Comparison of ENCODE assay signal across 31 mouse cellular contexts in genomic region chr11:70638293-70638692, GRCm38 (mm10). TPM values are rescaled to one million over a fixed set of nuclear protein-coding genes. Genes with fewer than 3 reads are reported as not detected.
DNase-seq lines count a peak whose midpoint lies in the region; ATAC-seq lines count a peak whose summit lies in the region.
"Had no signal": no experiment of that assay in that cellular context is flagged by ENCODE, and none has a peak within 500 bp of the region (broad histone marks: within the 10 kb centered on the region; RNA-seq: fewer than 3 reads in every experiment).

No protein-coding gene starts in this region.

- WGBS in heart, embryonic 13.5 days, result 66% methylated on average over 1 of the region's 1 CpGs
- WGBS in liver, embryonic 11.5 days, result 57% methylated on average over 1 of the region's 1 CpGs
- 37% methylated on average over 1 of the region's 1 CpGs for WGBS in liver, embryonic 12.5 days (ENCODE audit: insufficient replicate concordance)

- no peaks in the 10 kb centered on the region for H3K9me3 ChIP-seq in heart, embryonic 13.5 days
- no peaks in the 10 kb centered on the region for H3K9me3 ChIP-seq in liver, embryonic 11.5 days (ENCODE audit: control insufficient read depth, low read length)
- no peaks in the 10 kb centered on the region for H3K9me3 ChIP-seq in liver, embryonic 12.5 days (replicated peaks)
- H3K9me3 ChIP-seq: forebrain, embryonic 10.5 days; hindbrain, embryonic 13.5 days; limb, embryonic 12.5 days; midbrain, embryonic 15.5 days; neural tube, embryonic 13.5 days had no signal

- DNase-seq in heart, postnatal 10 days, result no peak
- DNase-seq in liver, embryonic 11.5 days (ENCODE audit: low spot score), result no peak
- DNase-seq in liver (no peak), adipocyte (ENCODE audit: low spot score) (no peak)
- DNase-seq: adrenal gland, postnatal 10 days; B cell, adult 2 months; cerebellum, adult 8-10 months; cerebellum, postnatal 36 days; embryo, embryonic 11 days; gastrocnemius, postnatal 14 days; kidney, adult 18-20 months; lung, adult 2 months; lung, postnatal 14 days; retina, postnatal 1 day; right cerebral cortex, postnatal 25 days; spleen, adult 18-20 months had no signal

- H3K27me3 ChIP-seq in heart, embryonic 13.5 days (replicated peaks), result no peaks in the 10 kb centered on the region
- H3K27me3 ChIP-seq in liver, embryonic 11.5 days (replicated peaks; ENCODE audit: control insufficient read depth, insufficient read depth, low read length), result no peaks in the 10 kb centered on the region
- H3K27me3 ChIP-seq in liver, embryonic 12.5 days (replicated peaks), result no peaks in the 10 kb centered on the region
- H3K27me3 ChIP-seq: CH12.LX; limb, embryonic 12.5 days; midbrain, embryonic 15.5 days; neural tube, embryonic 13.5 days had no signal

- peaks cover 7% of the 10 kb centered on the region for H3K36me3 ChIP-seq in heart, embryonic 13.5 days
- H3K36me3 ChIP-seq in liver, embryonic 11.5 days (ENCODE audit: control insufficient read depth, insufficient read depth, low read length), result peaks cover 4% of the 10 kb centered on the region; the same call in 1 of the 2 replicates
- H3K36me3 ChIP-seq in liver, embryonic 12.5 days, result peaks cover 7% of the 10 kb centered on the region

- intact Hi-C loops in heart, postnatal 10 days (cut with DNase I), result no loop called here

- ATAC-seq in heart, embryonic 13.5 days (ENCODE audit: extremely low read depth, insufficient number of reproducible peaks, low FRiP score, low TSS enrichment), result no peak
- ATAC-seq in liver, embryonic 11.5 days (replicated peaks; ENCODE audit: low FRiP score), result no peak
- ATAC-seq in liver, embryonic 12.5 days, result no peak
- 0 out of 2 replicates have a peak, but pooled peaks have one; percentile 17 for ATAC-seq in megakaryocyte-erythroid progenitor cell, adult 5-6 weeks (replicated peaks; ENCODE audit: low FRiP score, low TSS enrichment, poor library complexity, severe bottlenecking)
- ATAC-seq: activated CD4-positive, CD25-positive, alpha-beta regulatory T cell, adult 4 months; forebrain, embryonic 16.5 days; midbrain, embryonic 15.5 days had no signal

- no peak overlapping the region; the same call in 1 of the 2 replicates for H3K9ac ChIP-seq in heart, embryonic 13.5 days
- peak overlapping the region; percentile 47 for H3K9ac ChIP-seq in liver, embryonic 11.5 days (ENCODE audit: low read depth, low read length)
- H3K9ac ChIP-seq in liver, embryonic 12.5 days, result peak overlapping the region; percentile 63
- H3K9ac ChIP-seq: hindbrain, embryonic 13.5 days; limb, embryonic 12.5 days; midbrain, embryonic 15.5 days; neural tube, embryonic 13.5 days had no signal

- H3K27ac ChIP-seq in heart, embryonic 13.5 days (replicated peaks), result peak overlapping the region; percentile 77
- peak overlapping the region; percentile 82 for H3K27ac ChIP-seq in liver, embryonic 11.5 days (ENCODE audit: low read depth, low read length)
- H3K27ac ChIP-seq in liver, embryonic 12.5 days, result peak overlapping the region; percentile 92
- H3K27ac ChIP-seq: forebrain, embryonic 10.5 days; hindbrain, embryonic 13.5 days; kidney, postnatal 0 days; limb, embryonic 12.5 days; midbrain, embryonic 15.5 days; neural tube, embryonic 13.5 days had no signal

- H3K4me3 ChIP-seq in heart, embryonic 13.5 days, result no peak overlapping the region
- H3K4me3 ChIP-seq in liver, embryonic 11.5 days (ENCODE audit: low read depth, low read length), result peak overlapping the region; percentile 23; the same call in 1 of the 2 replicates
- peak overlapping the region; percentile 35 for H3K4me3 ChIP-seq in liver, embryonic 12.5 days
- H3K4me3 ChIP-seq: forebrain, embryonic 10.5 days; hindbrain, embryonic 13.5 days; limb, embryonic 12.5 days; midbrain, embryonic 15.5 days; myocyte; neural tube, embryonic 13.5 days had no signal

- H3K4me2 ChIP-seq in heart, embryonic 13.5 days, result peak overlapping the region; percentile 43; the same call in 1 of the 2 replicates
- H3K4me2 ChIP-seq in liver, embryonic 11.5 days, result peak overlapping the region; percentile 52
- peak overlapping the region; percentile 67 for H3K4me2 ChIP-seq in liver, embryonic 12.5 days
- H3K4me2 ChIP-seq: hindbrain, embryonic 13.5 days; limb, embryonic 12.5 days; midbrain, embryonic 15.5 days; neural tube, embryonic 13.5 days had no signal

- H3K4me1 ChIP-seq in heart, embryonic 13.5 days, result peaks cover 19% of the 10 kb centered on the region
- peaks cover 34% of the 10 kb centered on the region for H3K4me1 ChIP-seq in liver, embryonic 11.5 days (replicated peaks; ENCODE audit: control insufficient read depth, insufficient read depth, low read length)
- H3K4me1 ChIP-seq in liver, embryonic 12.5 days, result peaks cover 53% of the 10 kb centered on the region
- H3K4me1 ChIP-seq: forebrain, embryonic 10.5 days; hindbrain, embryonic 13.5 days; limb, embryonic 12.5 days; midbrain, embryonic 15.5 days; neural tube, embryonic 13.5 days had no signal

RNA-seq across cellular contexts. Expression of gene Gp1ba, which starts 0.6 kb away (rescaled TPM):
- polyA plus RNA-seq in heart, embryonic 13.5 days (2015; fragmentation: Nextera tagmentation; extraction: Ambion mirVana), result 0.86 and 1.0 TPM in 2 replicates
- total RNA-seq in heart, postnatal 10 days (2021), result under 1 TPM; 0.17 to 0.43 TPM
- polyA plus RNA-seq in liver, embryonic 11.5 days (2014; fragmentation: Nextera tagmentation; extraction: Ambion mirVana), result 15.3 and 16.4 TPM in 2 replicates
- 5.5 and 5.6 TPM in 2 replicates for polyA plus RNA-seq in liver, embryonic 12.5 days (2016; fragmentation: Nextera tagmentation; extraction: Ambion mirVana)
- 3.6 and 10.4 TPM in 2 replicates for total RNA-seq in megakaryocyte-erythroid progenitor cell, adult 5-6 weeks (2014; fragmentation: Nextera tagmentation)
- 0.50 and 0.85 TPM in 2 replicates for total RNA-seq in megakaryocyte-erythroid progenitor cell, adult 5-6 weeks (2017)
- total RNA-seq: layer of hippocampus, adult 18-20 months; left cerebral cortex, postnatal 14 days had no signal

RNA-seq across cellular contexts. Expression of gene Rnf167, which starts 8.7 kb away (rescaled TPM):
- polyA plus RNA-seq in heart, embryonic 13.5 days (2015; fragmentation: Nextera tagmentation; extraction: Ambion mirVana), result 66.3 and 73.8 TPM in 2 replicates
- total RNA-seq in heart, postnatal 10 days (2021), result 10 to 100 TPM; 50.2 to 50.4 TPM
- 113 and 114 TPM in 2 replicates for polyA plus RNA-seq in liver, embryonic 11.5 days (2014; fragmentation: Nextera tagmentation; extraction: Ambion mirVana)
- polyA plus RNA-seq in liver, embryonic 12.5 days (2016; fragmentation: Nextera tagmentation; extraction: Ambion mirVana), result 73.6 and 86.1 TPM in 2 replicates
- total RNA-seq in megakaryocyte-erythroid progenitor cell, adult 5-6 weeks (2014; fragmentation: Nextera tagmentation), result 92.8 and 95.5 TPM in 2 replicates
- 42.3 and 53.4 TPM in 2 replicates for total RNA-seq in megakaryocyte-erythroid progenitor cell, adult 5-6 weeks (2017)

RNA-seq across cellular contexts. Expression of gene Slc25a11, which starts 9.0 kb away (rescaled TPM):
- 234 and 262 TPM in 2 replicates for polyA plus RNA-seq in heart, embryonic 13.5 days (2015; fragmentation: Nextera tagmentation; extraction: Ambion mirVana)
- total RNA-seq in heart, postnatal 10 days (2021), result 100 to 1,000 TPM; 378 to 381 TPM
- polyA plus RNA-seq in liver, embryonic 11.5 days (2014; fragmentation: Nextera tagmentation; extraction: Ambion mirVana), result 115 and 126 TPM in 2 replicates
- 77.3 and 83.3 TPM in 2 replicates for polyA plus RNA-seq in liver, embryonic 12.5 days (2016; fragmentation: Nextera tagmentation; extraction: Ambion mirVana)
- 62.3 and 63.1 TPM in 2 replicates for total RNA-seq in megakaryocyte-erythroid progenitor cell, adult 5-6 weeks (2014; fragmentation: Nextera tagmentation)
- 33.1 and 36.2 TPM in 2 replicates for total RNA-seq in megakaryocyte-erythroid progenitor cell, adult 5-6 weeks (2017)

RNA-seq across cellular contexts. Expression of gene Pfn1, which starts 16.2 kb away (rescaled TPM):
- polyA plus RNA-seq in heart, embryonic 13.5 days (2015; fragmentation: Nextera tagmentation; extraction: Ambion mirVana), result 1,587 and 1,588 TPM in 2 replicates
- total RNA-seq in heart, postnatal 10 days (2021), result 100 to 1,000 TPM; 456 to 499 TPM
- polyA plus RNA-seq in liver, embryonic 11.5 days (2014; fragmentation: Nextera tagmentation; extraction: Ambion mirVana), result 2,285 and 2,367 TPM in 2 replicates
- polyA plus RNA-seq in liver, embryonic 12.5 days (2016; fragmentation: Nextera tagmentation; extraction: Ambion mirVana), result 1,519 and 1,532 TPM in 2 replicates
- 1,236 and 1,373 TPM in 2 replicates for total RNA-seq in megakaryocyte-erythroid progenitor cell, adult 5-6 weeks (2014; fragmentation: Nextera tagmentation)
- 377 and 675 TPM in 2 replicates for total RNA-seq in megakaryocyte-erythroid progenitor cell, adult 5-6 weeks (2017)

RNA-seq across cellular contexts. Expression of gene Eno3, which starts 18.7 kb away (rescaled TPM):
- 273 and 322 TPM in 2 replicates for polyA plus RNA-seq in heart, embryonic 13.5 days (2015; fragmentation: Nextera tagmentation; extraction: Ambion mirVana)
- total RNA-seq in heart, postnatal 10 days (2021), result 1,000 to 10,000 TPM; 1,599 to 1,711 TPM
- polyA plus RNA-seq in liver, embryonic 11.5 days (2014; fragmentation: Nextera tagmentation; extraction: Ambion mirVana), result 19.8 and 20.1 TPM in 2 replicates
- 6.7 and 7.6 TPM in 2 replicates for polyA plus RNA-seq in liver, embryonic 12.5 days (2016; fragmentation: Nextera tagmentation; extraction: Ambion mirVana)
- 16.7 and 33.7 TPM in 2 replicates for total RNA-seq in megakaryocyte-erythroid progenitor cell, adult 5-6 weeks (2014; fragmentation: Nextera tagmentation)
- total RNA-seq in megakaryocyte-erythroid progenitor cell, adult 5-6 weeks (2017), result 8.4 and 16.5 TPM in 2 replicates
